Mouse (Mus musculus) cerebellum, adult 9-10 months (tissue): ENCODE results near the gene Tmem230.
"Not testable (repeated sequence)": the region's sequence is repeated elsewhere in the genome, so short reads cannot be mapped to it uniquely, and the experiment has no call there.

Experiments
- DNase-seq: peaks from one replicate; pipeline ENCODE4 v3.0.0; 2022

Gene Tmem230

GRCm38 (mm10) chr2:132247539-132248313, at the start of gene Tmem230:
TSS of gene Tmem230 (minus strand) at chr2:132247807.
- peak; percentile 94 for DNase-seq

DNA sequence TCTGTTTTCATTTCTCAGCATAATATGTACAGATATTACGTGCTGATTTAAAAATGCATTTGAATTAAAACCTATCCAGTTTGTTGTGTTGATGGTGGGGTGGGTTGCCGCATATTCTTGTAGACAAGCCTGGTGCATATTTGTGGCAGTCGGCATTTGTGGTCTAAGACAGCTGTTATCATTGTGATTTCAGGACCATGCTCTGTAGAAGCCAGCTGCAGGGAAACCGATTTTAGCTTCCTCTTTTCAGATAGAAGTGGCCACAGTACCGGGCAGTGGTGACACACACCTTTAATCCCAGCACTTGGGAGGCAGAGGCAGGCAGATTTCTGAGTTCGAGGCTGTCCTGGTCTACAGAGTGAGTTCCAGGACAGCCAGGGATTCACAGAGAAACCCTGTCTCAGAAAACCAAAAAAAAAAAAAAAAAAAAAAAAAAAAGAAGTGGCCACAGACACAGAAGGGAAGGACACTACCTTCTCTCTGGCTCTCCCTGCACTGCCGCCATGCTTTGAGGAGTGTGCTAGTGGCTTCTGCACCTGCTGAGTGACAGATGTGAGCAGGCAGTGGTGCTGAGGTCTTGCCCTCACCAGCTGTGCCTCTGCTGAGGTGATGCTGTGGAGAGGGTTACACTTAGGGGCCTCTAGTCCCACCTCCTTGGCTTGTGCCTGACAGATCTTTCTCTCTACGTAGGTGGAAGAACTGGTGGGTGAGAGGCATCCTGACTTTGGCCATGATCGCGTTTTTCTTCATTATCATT, 46.3 kb upstream of the Tmem230 start:
- DNase-seq, result no peak

GRCm38 (mm10) chr2:132292083-132292482, 44.5 kb upstream of the Tmem230 start:
- peak; percentile 83 for DNase-seq

GRCm38 (mm10) chr2:132291265-132291664, 43.7 kb upstream of the Tmem230 start:
- DNase-seq, result peak; percentile 48

DNA sequence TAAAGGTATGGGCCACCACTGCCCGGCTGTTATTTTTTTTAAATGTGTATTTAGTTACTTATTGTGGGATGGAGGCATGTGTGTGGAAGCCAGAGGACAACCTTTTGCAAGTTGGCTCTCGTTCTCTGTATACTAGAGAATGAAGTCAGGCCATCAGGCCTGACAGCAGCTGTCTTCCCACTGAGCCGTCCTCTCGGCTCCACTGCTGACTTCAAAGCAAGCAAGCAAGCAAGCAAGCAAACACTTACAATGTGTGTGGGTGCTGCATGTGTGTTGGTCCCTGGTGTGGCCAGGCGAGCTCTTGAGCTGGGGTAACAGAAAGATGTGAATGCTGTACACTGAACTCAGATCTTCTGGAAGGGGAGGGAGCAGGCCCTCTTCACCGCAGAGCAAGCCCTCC, 43.2 kb upstream of the Tmem230 start:
- no peak for DNase-seq

DNA sequence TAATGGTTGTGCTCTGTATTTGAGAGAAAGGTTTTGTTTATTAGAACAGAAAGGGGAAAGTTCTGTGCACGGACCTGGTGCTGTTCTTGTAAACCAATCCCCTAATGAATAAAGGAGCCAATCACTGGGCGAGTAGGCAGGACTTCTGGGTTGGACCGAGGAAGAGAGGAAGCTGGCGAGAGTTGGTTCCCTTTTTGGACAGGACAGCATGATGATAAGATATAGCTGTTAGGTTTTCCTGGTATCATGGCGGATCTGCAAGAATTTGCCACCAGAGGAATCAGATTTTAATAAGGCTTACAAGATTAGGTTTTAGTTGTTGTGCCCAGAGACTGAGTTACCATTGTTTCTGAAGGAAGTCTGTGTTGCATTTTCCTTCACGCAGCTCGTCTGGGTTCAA, 41.6 kb upstream of the Tmem230 start:
- DNase-seq, result not testable (repeated sequence)

DNA sequence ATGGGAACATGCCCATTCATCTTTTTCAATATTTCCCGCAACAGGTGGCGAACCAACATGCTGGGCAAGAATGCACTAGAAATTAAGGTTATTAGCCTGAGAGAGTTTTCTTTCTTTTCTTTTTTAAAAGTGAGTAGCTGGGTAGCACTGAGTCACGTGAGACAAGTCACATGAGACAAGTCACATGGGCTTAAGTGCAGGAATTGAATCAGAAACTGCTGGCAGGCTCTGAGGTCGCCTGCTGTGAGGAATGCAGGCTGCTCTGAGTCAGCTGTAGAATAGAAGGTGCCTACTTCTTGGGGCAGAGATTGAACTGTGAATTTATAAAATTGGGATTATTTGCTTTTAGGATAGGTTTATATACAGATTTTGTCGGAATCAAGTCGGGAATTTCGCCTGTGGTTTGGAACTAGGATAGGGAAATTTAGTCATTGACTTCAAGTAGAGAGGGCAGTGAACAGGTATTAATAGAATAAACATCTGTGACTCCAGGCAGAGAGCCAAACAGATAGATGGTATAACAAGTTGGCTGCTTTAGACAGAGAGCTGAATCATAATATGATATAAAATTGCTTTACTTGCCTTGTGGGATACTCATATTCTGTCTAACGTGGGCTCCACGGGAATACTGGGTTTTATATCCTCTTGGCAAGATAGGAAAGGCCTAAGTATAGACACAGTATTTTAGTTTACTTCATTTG, 38.9 kb upstream of the Tmem230 start:
- peak; percentile 80 for DNase-seq

DNA sequence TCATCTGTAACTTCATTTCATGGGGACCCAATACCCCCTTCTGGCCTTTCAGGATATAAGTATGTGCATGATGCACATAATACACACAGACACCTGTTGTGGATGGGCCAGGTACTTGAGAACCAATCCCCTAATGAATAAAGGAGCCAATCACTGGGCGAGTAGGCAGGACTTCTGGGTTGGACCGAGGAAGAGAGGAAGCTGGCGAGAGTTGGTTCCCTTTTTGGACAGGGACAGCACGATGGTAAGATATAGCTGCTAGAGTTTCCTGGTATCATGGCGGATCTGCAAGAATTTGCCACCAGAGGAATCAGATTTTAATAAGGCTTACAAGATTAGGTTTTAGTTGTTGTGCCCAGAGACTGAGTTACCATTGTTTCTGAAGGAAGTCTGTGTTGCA, 38.1 kb upstream of the Tmem230 start:
- not testable (repeated sequence) for DNase-seq

DNA sequence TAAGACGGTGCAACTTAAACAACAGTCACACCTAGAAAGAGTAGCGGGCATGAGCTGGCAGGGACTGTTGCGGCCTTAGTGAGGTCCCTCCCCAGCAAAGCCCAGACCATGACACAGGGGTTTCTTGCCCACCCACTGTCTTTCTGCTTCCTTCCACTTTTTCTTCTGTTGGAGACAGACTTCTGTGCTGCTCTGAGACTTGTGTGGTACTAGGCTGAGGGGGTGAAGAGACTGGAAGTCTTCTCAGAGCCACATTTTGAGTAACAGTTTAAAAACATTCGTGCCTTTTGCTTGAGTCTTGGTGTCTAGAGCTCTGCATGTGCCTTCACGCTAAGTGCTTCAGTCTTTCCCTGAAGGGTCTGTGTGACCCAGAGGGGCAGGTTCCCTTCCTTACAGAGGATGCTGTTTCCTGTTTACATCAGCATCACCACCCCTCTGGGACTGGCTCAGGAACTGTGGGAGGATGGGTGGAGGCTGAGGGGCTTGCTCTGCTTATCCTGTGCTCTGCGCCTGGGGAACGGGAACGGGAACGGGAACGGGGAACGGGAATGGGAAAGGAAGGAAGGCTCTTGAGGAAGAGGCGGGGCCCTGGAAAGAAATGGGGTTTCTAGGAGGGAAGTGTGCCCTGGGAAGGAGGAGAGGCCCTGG, 37.0 kb upstream of the Tmem230 start:
- no peak for DNase-seq

GRCm38 (mm10) chr2:132283236-132284070, 35.8 kb upstream of the Tmem230 start:
- no peak for DNase-seq

DNA sequence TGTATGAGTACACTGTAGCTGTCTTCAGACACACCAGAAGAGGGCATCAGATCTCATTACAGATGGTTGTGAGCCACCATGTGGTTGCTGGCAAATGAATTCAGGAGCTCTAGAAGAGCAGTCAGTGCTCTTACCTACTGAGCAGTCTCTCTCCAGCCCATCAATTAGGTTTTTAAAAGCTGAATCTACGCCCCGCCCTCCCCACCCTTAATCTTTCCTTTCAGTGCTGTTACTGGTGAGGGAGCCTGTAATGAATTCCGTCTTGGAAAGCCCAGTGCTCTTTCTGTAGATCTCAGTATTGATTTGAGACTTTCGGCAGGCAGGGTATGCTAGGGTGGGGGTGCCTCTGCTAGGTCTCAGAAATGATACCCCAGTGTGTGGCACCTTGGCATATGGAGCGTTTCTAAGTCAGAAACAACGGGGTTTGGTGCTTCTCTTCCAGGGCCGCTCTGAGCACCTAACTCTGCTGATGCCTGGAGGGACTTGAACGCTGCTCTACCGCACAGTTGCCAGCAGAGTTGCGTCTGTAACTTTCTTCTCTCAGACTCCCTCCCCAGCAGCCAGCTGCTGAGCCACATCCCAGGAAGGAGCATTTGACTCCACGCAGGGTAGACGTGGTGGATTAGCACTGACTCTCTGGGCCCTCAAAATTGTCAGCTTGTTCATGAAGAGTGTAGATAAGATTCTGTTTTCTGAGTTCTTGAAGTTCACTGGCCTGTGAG, 35.0 kb upstream of the Tmem230 start:
- no peak for DNase-seq

GRCm38 (mm10) chr2:132281560-132282452, 34.2 kb upstream of the Tmem230 start:
- no peak for DNase-seq

- no peak for DNase-seq
These were observed 33.0 kb upstream of the Tmem230 start for GRCm38 (mm10) chr2:132280518-132281120.

GRCm38 (mm10) chr2:132279978-132280377, 32.4 kb upstream of the Tmem230 start:
- DNase-seq, result no peak

DNA sequence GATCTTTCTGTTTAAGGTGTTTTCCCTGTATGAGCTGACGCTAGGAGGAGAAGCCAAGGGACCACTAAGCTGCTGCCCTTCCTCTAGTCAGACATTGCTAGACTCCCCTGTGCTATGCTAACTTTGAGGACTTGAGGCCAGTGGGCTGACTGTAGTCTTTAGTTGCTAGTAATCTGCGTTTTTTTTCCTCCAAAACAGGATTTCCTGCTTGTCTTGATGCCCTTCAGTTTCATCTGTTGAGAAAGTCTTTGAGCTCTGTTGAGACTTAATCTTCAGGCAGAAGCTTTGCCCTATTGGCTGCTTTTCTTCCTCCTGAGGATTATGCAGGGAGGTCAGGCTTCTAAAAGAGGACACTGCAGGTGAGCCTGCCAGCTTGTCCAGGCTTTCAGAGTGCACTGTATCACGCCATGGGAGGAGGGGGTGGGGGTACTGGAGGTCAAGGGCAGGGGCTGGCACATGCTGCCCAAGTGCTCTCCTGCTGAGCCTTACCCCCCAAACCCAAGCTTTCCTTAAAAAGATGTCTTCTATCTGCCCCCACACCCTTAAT, 31.8 kb upstream of the Tmem230 start:
- no peak for DNase-seq

GRCm38 (mm10) chr2:132278273-132278853, 30.8 kb upstream of the Tmem230 start:
- no peak for DNase-seq

DNA sequence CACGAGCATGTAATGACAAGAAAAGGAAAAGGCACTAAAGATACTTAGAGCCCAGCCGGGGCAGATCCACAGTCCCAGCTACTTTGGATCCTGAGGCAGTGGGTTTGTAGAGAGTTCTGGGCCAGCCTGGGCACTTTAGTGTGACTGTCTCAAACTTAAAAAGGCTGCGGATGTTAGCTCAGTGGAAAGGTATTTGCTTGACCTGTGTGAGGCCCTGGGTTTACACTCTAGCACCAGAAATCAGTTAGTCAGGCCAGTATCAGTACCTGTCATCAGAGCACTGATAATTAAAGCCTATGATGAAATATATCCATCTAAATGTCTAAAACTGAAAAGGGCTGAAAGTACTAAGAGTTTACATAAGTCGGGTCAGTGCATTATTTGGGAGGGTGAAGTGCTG, 28.6 kb upstream of the Tmem230 start:
- DNase-seq, result no peak

DNA sequence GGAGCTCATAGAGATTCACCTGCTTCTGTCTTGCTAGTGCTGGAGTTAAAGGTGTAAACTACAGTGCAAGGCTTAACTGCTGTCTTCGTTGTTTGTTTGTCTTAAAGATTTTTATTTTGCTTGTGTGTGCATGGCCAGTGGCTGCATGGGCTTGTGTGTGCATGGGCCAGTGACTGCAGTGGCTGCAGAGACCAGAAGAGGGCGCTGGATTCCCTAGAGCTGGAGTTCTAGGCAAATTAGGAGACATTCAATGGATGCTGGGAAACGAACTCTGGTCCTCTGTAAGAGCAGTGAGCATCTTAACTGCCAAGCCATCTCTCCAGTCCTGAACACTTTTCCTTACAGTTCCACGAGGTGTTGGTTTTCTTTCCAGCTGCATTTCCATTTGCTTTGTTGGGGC, 27.9 kb upstream of the Tmem230 start:
- no peak for DNase-seq

DNA sequence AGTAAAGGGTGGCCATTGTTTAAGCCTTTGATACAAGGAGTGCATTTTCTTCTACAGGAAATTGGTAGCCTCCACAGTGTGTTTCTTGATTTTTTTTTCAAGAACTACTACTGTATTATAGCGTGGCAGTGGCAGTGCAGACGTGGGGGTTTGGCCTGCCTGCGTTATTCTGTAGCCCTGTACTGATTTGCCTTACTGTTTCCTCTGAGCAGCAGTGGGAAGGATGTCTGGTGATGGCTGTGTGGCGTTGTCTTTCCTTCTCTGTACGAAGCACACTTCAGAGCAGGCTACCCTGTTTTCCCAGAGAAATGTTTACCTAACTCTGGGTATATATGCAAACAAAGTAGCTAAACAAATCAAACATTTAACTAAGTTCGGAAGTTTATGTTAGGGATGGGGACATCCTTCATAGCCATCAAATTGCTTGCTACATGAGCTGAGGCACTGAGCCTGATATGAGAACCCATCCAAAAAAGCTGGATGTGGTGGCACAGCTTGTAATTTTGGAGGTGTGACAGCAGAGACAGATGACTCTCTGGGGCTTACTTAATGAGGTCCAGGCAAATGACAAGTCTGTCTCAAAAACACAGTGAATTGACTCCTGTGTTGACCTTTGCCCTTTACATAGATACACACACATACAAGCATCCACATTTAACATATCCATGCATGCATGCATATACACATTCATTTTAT, 25.2 kb upstream of the Tmem230 start:
- no peak for DNase-seq
